Mouse (Mus musculus): ENCODE measurements around the gene Prmt1. TPM values are rescaled to one million over a fixed set of nuclear protein-coding genes. Genes with fewer than 3 reads are reported as not detected.

Prmt1 gene
- polyA plus RNA-seq, 1 experiment from 2014 or later: 76.8 TPM

DNA sequence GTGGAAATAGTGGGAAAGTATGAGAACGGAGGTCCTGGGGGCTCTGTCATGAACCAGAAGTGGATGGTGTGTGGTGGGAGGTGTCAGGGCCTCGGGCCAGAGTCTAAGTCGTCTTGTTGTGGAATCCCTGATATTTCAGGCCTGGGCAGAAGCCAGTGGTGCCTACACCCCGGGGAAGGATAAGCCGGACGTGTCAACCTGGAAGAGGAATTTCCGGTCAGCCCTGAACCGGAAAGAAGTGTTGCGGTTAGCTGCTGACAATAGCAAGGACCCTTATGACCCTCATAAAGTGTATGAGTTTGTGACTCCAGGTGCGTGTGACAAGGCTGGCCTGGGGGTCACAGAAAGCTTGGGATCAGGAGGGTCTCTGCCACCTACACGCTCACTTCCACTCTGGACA, 13.4 kb upstream of the Prmt1 start:
- peaks cover 57% of the 10 kb centered on the region for H3K36me3 ChIP-seq (replicated peaks; ENCODE audit: insufficient read depth, low read length)
- H3K27me3 ChIP-seq (ENCODE audit: insufficient read depth, low read length): no peaks in the 10 kb centered on the region
- H3K9me3 ChIP-seq (ENCODE audit: low read length): no peaks in the 10 kb centered on the region
- no peak for TF ChIP-seq EP300 (IDR thresholded peaks at IDR 0.05; ENCODE audit: low read depth)
- TF ChIP-seq CTCF (IDR thresholded peaks at IDR 0.05; ENCODE audit: low read depth): no peak
- ATAC-seq (no peak), DNase-seq (no peak)
- H3K4me1 ChIP-seq (ENCODE audit: insufficient read depth): peaks cover 26% of the 10 kb centered on the region
- no peak overlapping the region for H3K27ac ChIP-seq (ENCODE audit: low read depth)
- whole genome bisulfite sequencing (ENCODE audit: insufficient replicate concordance): 82% methylated on average over 11 of the region's 11 CpGs
- no peak overlapping the region for H3K9ac ChIP-seq (replicated peaks)
- peak overlapping the region; percentile 74 for H3K4me2 ChIP-seq (ENCODE audit: low read depth, low read length)
- no peak overlapping the region for H3K4me3 ChIP-seq (ENCODE audit: low read depth, low read length)

DNA sequence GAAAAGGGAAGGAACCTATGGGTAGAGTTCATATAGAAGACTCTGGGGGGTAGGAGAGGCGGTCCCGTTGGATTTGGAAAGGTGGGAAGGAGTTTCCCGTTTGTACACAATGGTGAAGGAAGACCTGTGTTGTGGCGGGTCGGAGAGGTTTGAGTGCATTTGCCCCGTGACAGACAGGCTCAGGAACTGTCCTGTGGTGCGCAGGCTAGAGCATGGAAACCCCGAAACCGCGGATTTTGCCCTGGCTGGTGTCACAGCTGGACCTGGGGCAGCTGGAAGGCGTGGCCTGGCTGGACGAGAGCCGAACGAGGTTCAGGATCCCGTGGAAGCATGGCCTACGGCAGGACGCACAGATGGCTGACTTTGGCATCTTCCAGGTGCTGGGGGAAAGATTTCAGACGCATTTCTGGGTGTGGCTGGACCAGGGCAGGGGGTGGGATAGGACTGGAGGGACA, 12.2 kb upstream of the Prmt1 start, which contains the start of gene Bcl2l12:
Gene Bcl2l12, minus strand, starts transcription at position 212 of the 455 bp plus-strand sequence.
- no peaks in the 10 kb centered on the region for H3K27me3 ChIP-seq (ENCODE audit: insufficient read depth, low read length)
- WGBS (ENCODE audit: insufficient replicate concordance): under 1% methylated on average over 18 of the region's 18 CpGs
- DNase-seq (peak; percentile 79), ATAC-seq (peak; percentile 24)
- TF ChIP-seq CTCF (IDR thresholded peaks at IDR 0.05; ENCODE audit: low read depth) (no peak), EP300 (IDR thresholded peaks at IDR 0.05; ENCODE audit: low read depth) (no peak)
- H3K27ac ChIP-seq (ENCODE audit: low read depth): peak within 1 kb of the TSS; percentile 92
- H3K4me2 ChIP-seq (ENCODE audit: low read depth, low read length): peak within 1 kb of the TSS; percentile 74
- H3K4me3 ChIP-seq (ENCODE audit: low read depth, low read length): peak within 1 kb of the TSS; percentile 63
- peaks cover 26% of the 10 kb centered on the region for H3K4me1 ChIP-seq (ENCODE audit: insufficient read depth)
- H3K36me3 ChIP-seq (replicated peaks; ENCODE audit: insufficient read depth, low read length): peaks cover 46% of the 10 kb centered on the region
- peak within 1 kb of the TSS; percentile 79 for H3K9ac ChIP-seq (replicated peaks)
- H3K9me3 ChIP-seq (ENCODE audit: low read length): no peaks in the 10 kb centered on the region

DNA sequence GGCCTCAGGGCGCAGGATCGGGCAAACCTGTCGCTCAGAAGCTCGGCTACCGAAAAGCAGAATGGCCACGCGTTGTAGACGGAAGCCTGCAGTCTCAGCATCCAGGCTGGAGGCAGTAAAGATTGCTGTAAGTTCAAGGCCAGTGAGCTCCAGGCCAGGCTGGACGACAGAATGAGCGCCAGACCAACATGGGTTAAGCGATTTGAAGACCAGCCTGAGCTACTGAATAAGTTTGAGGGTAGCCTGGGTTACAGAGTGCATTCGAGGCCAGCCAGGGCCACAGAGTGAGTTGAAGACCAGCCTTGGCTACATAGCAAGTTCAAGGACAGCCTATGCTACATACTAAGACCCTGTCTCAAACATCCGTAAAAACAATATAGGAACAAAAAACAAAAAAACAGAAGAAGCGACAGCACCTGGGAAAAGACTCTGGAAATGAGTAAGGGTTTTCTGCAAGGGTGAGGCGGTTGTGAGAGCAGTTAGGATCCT, 11.6 kb upstream of the Prmt1 start:
- WGBS (ENCODE audit: insufficient replicate concordance): 2% methylated on average over 15 of the region's 15 CpGs
- H3K4me2 ChIP-seq (ENCODE audit: low read depth, low read length): peak overlapping the region; percentile 74
- peaks cover 26% of the 10 kb centered on the region for H3K4me1 ChIP-seq (ENCODE audit: insufficient read depth)
- H3K27ac ChIP-seq (ENCODE audit: low read depth): peak overlapping the region; percentile 92
- peak overlapping the region; percentile 79 for H3K9ac ChIP-seq (replicated peaks)
- peaks cover 41% of the 10 kb centered on the region for H3K36me3 ChIP-seq (replicated peaks; ENCODE audit: insufficient read depth, low read length)
- H3K4me3 ChIP-seq (ENCODE audit: low read depth, low read length): peak overlapping the region; percentile 63
- H3K9me3 ChIP-seq (ENCODE audit: low read length): no peaks in the 10 kb centered on the region
- no peaks in the 10 kb centered on the region for H3K27me3 ChIP-seq (ENCODE audit: insufficient read depth, low read length)
- TF ChIP-seq CTCF (IDR thresholded peaks at IDR 0.05; ENCODE audit: low read depth) (no peak), EP300 (IDR thresholded peaks at IDR 0.05; ENCODE audit: low read depth) (no peak)
- DNase-seq (no peak), ATAC-seq (peak; percentile 7; the same call in 1 of the 2 replicates)

DNA sequence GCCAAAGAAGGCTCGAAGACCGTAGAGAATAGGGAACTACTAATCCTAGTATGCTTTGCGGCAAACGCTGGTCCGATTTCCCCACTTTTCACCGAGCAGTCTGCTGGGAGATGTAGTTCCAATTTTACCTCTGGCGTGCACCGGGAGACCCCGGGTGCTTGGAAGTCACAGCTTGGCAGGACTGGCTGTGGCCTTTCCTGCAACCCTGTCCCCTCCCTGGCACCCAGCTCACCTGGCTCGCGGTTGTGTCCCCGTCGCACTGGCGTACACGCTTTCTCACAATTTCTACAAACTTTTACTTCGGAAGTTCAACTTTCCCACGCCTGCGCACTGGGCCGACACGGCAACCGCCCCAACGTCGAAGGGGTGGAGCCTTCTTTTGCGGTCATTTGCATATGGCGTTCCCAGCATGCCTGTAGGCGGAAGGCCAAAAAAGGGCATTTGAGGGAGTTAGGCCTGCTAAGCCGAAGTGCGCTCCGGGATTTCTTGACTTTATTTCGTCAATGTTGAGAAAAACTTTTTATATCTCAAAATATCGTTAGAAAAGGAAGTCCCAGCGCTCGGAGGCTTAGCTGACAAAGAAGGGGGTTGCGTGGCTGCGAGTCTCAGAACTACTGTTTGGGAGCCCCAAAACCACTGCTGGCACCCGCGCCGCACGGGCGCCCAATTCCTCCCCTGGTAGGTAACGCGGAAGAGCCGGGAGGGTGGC, 11.0 kb upstream of the Prmt1 start, which contains the start of gene Irf3:
Gene Irf3, plus strand, starts transcription at position 418 of the 709 bp plus-strand sequence.
- DNase-seq: peak; percentile 97
- Histone ChIP-seq H3K27ac (ENCODE audit: low read depth) (peak within 1 kb of the TSS; percentile 92), H3K4me2 (ENCODE audit: low read depth, low read length) (peak within 1 kb of the TSS; percentile 74), H3K9ac (replicated peaks) (peak within 1 kb of the TSS; percentile 79), H3K9me3 (ENCODE audit: low read length) (no peaks in the 10 kb centered on the region), H3K36me3 (replicated peaks; ENCODE audit: insufficient read depth, low read length) (peaks cover 38% of the 10 kb centered on the region), H3K27me3 (ENCODE audit: insufficient read depth, low read length) (no peaks in the 10 kb centered on the region), H3K4me3 (ENCODE audit: low read depth, low read length) (peak within 1 kb of the TSS; percentile 63), H3K4me1 (ENCODE audit: insufficient read depth) (peaks cover 26% of the 10 kb centered on the region)
- peak; percentile 96 for ATAC-seq
- no peak; the same call in 1 of the 2 replicates for TF ChIP-seq EP300 (IDR thresholded peaks at IDR 0.05; ENCODE audit: low read depth)
- no peak for TF ChIP-seq CTCF (IDR thresholded peaks at IDR 0.05; ENCODE audit: low read depth)
- under 1% methylated on average over 43 of the region's 43 CpGs for WGBS (ENCODE audit: insufficient replicate concordance)

DNA sequence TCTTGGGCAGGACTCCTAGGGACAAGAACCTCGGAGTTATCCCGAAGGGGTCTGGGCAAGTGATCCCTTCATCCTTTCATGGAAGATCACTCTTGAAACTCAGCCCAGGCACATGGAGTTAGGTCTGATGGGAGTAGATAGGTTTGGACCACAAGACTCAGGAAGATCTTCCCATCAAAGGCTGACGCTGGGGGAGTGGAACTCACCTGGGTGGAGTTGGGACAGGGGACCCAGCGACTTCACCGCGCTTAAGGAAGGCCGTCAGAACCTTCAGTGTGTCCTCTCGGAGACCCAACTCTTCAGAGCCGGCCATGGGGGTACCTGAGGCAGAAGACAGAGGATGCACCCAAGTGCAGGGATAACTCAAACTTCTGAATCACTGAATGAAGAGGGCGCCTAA, 10.3 kb upstream of the Prmt1 start:
- DNase-seq (no peak), ATAC-seq (no peak)
- Histone ChIP-seq H3K4me1 (ENCODE audit: insufficient read depth) (peaks cover 26% of the 10 kb centered on the region), H3K27me3 (ENCODE audit: insufficient read depth, low read length) (no peaks in the 10 kb centered on the region), H3K4me3 (ENCODE audit: low read depth, low read length) (peak overlapping the region; percentile 63), H3K4me2 (ENCODE audit: low read depth, low read length) (peak overlapping the region; percentile 74), H3K27ac (ENCODE audit: low read depth) (peak overlapping the region; percentile 24; the same call in 1 of the 2 replicates), H3K9me3 (ENCODE audit: low read length) (no peaks in the 10 kb centered on the region), H3K9ac (replicated peaks) (peak overlapping the region; percentile 79), H3K36me3 (replicated peaks; ENCODE audit: insufficient read depth, low read length) (peaks cover 32% of the 10 kb centered on the region)
- no peak for TF ChIP-seq EP300 (IDR thresholded peaks at IDR 0.05; ENCODE audit: low read depth)
- no peak for TF ChIP-seq CTCF (IDR thresholded peaks at IDR 0.05; ENCODE audit: low read depth)
- WGBS (ENCODE audit: insufficient replicate concordance): 12% methylated on average over 10 of the region's 10 CpGs

Data from liver, postnatal 0 days (tissue).